Mouse (Mus musculus) erythroid progenitor cell, adult 5-6 weeks (primary cell): Measurements from ENCODE around the gene Ift52. TPM values are rescaled to one million over a fixed set of nuclear protein-coding genes. Genes with fewer than 3 reads are reported as not detected.

Experiments used
- ATAC-seq: replicated peaks from 2 replicates; pipeline ENCODE4 v1.8.0; 2016; ENCODE audit warnings: moderate number of reproducible peaks, mild to moderate bottlenecking, moderate TSS enrichment, inconsistent platforms; ENCODE audit not compliant: poor library complexity, low FRiP score, severe bottlenecking
- total RNA-seq, 2 experiments: library from RNA; stranded (forward) in 1 of 2; stranded (reverse) in 1 of 2; fragments of 150-400 nt in 1 of 2; fragments of 186-747, 209-891 nt in 1 of 2; gene quantifications; 2 replicates each; pipeline versions ENCODE4 v1.2.3 to v1.2.4; 2015 to 2017; ENCODE audit warnings: low replicate concordance in 2 of 2

Ift52 gene
- total RNA-seq (2015; ENCODE audit: low replicate concordance): 9.2 and 9.7 TPM in 2 replicates
- 7.6 and 12.3 TPM in 2 replicates for total RNA-seq (2017; ENCODE audit: low replicate concordance)

GRCm38 (mm10) chr2:163016916-163017743 lies at the start of gene Ift52:
Gene Ift52, plus strand, starts transcription at chr2:163017354.
- ATAC-seq: peak; percentile 99

- ATAC-seq: peak; percentile 39; the same call in 1 of the 2 replicates
Observed at GRCm38 (mm10) chr2:162968357-162968756, 48.8 kb upstream of the Ift52 start.

- ATAC-seq: no peak
Observed at GRCm38 (mm10) chr2:162969101-162969500, 48.1 kb upstream of the Ift52 start.

GRCm38 (mm10) chr2:162970896-162971295 lies 46.3 kb upstream of the Ift52 start:
- no peak for ATAC-seq

GRCm38 (mm10) chr2:162972752-162973151 lies 44.4 kb upstream of the Ift52 start:
- no peak for ATAC-seq

GRCm38 (mm10) chr2:162973206-162973605 lies 43.9 kb upstream of the Ift52 start:
- no peak for ATAC-seq

GRCm38 (mm10) chr2:162973637-162974036 lies 43.5 kb upstream of the Ift52 start:
- ATAC-seq: no peak

- ATAC-seq: no peak
Observed at GRCm38 (mm10) chr2:162975157-162975775, 41.9 kb upstream of the Ift52 start.

GRCm38 (mm10) chr2:162976001-162976400 lies 41.2 kb upstream of the Ift52 start:
- ATAC-seq: no peak

GRCm38 (mm10) chr2:162984381-162984780 lies 32.8 kb upstream of the Ift52 start:
- no peak for ATAC-seq

- no peak for ATAC-seq
Observed at GRCm38 (mm10) chr2:162985923-162986322, 31.2 kb upstream of the Ift52 start.

- no peak for ATAC-seq
Observed at GRCm38 (mm10) chr2:162986764-162987163, 30.4 kb upstream of the Ift52 start.

GRCm38 (mm10) chr2:162987218-162987617 lies 29.9 kb upstream of the Ift52 start, which contains the start of gene Sgk2:
Gene Sgk2, plus strand, starts transcription at chr2:162987330.
- no peak for ATAC-seq

- no peak for ATAC-seq
Observed at GRCm38 (mm10) chr2:162988235-162988634, 28.9 kb upstream of the Ift52 start.

GRCm38 (mm10) chr2:162991394-162992083 lies 25.6 kb upstream of the Ift52 start:
- ATAC-seq: no peak

- ATAC-seq: no peak
Observed at GRCm38 (mm10) chr2:162992084-162992437, 25.1 kb upstream of the Ift52 start.

- no peak for ATAC-seq
Observed at GRCm38 (mm10) chr2:162993881-162994616, 23.1 kb upstream of the Ift52 start.

- ATAC-seq: peak; percentile 73; the same call in 1 of the 2 replicates
Observed at GRCm38 (mm10) chr2:162998528-162999230, 18.5 kb upstream of the Ift52 start.

GRCm38 (mm10) chr2:162999744-163000143 lies 17.4 kb upstream of the Ift52 start:
- 0 out of 2 replicates have a peak, but pooled peaks have one; percentile 39 for ATAC-seq
